Mouse (Mus musculus) embryonic fibroblast, embryonic 13.5 days (primary cell): Measurements from ENCODE around the gene Il15.

Source experiments
- CTCF ChIP-seq: IDR thresholded peaks from 2 replicates; pipeline ENCODE4 v1.5.1; 2011; ENCODE audit warnings: mild to moderate bottlenecking, control low read depth, low read length, moderate library complexity, borderline replicate concordance; ENCODE audit not compliant: insufficient read depth
- POLR2A ChIP-seq: IDR thresholded peaks from 2 replicates; pipeline ENCODE4 v1.6.1; 2011; ENCODE audit warnings: low read depth, mild to moderate bottlenecking, control low read depth, low read length, moderate library complexity

DNA sequence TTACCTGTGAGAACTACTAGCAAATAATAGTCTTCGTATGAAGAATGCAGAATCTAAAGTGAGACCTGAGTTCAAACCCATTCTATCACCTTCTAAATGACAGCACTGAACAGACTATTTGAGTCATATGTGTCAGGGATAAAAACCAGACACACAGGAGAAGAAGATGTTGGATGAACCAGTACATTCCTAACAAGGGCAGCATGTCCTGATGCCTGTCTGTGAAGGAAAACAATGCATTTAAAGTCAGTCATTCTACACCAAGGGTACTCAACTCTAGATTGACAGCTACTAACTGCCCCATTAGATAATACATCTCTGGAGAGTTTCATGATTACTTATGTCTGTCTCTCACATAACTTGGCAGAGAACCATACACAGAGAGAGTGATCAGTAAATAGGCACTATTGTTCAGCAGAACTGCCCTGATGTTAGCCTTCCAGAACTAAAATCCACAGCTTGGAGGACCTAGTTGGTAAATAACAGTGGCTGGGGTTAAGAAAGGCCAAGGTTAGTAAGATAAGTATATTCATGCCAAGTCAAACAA lies 14.6 kb downstream of the Il15 start:
- no peak for TF ChIP-seq POLR2A
- no peak for TF ChIP-seq CTCF
